ENCODE assay signal across 30 mouse cellular contexts in genomic region chr5:130491471-130491870, GRCm38 (mm10).
DNase-seq lines count a peak whose midpoint lies in the region; ATAC-seq and TF ChIP-seq lines count a peak whose summit lies in the region.
"Had no signal": no experiment of that assay in that cellular context is flagged by ENCODE, and none has a peak within 500 bp of the region (broad histone marks: within the 10 kb centered on the region; RNA-seq: fewer than 3 reads in every experiment).

No protein-coding gene starts in this region.

- H3K9ac ChIP-seq in forebrain, postnatal 0 days = no peak overlapping the region
- H3K9ac ChIP-seq in forebrain, embryonic 13.5 days = no peak overlapping the region
- H3K9ac ChIP-seq: embryonic facial prominence, embryonic 13.5 days; forebrain, embryonic 15.5 days; heart, embryonic 12.5 days; heart, embryonic 15.5 days; hindbrain, embryonic 13.5 days; intestine, embryonic 15.5 days had no signal

- DNase-seq in cerebellum, postnatal 10 days = peak; percentile 54
- no peak for DNase-seq in cerebellum, adult 11 months
- peak; percentile 55 for DNase-seq in forebrain, postnatal 0 days
- peak; percentile 56 for DNase-seq in brain, adult 2 months (ENCODE audit: low read depth, low spot score)
- no peak for DNase-seq in urinary bladder, postnatal 36 days (ENCODE audit: low spot score in 2 of 2)
- DNase-seq: adrenal gland, postnatal 10 days; adrenal gland, postnatal 36 days; B cell, adult 2 months; cerebellum, adult 8-10 months; cerebellum, postnatal 36 days; embryo, embryonic 11 days; gastrocnemius, postnatal 10 days; gastrocnemius, postnatal 36 days; heart, postnatal 10 days; heart, postnatal 36 days; kidney, adult 11 months; kidney, adult 8-10 months had no signal

- H3K27me3 ChIP-seq in forebrain, postnatal 0 days (ENCODE audit: insufficient read depth, low read length) = no peaks in the 10 kb centered on the region
- no peaks in the 10 kb centered on the region for H3K27me3 ChIP-seq in forebrain, embryonic 13.5 days
- H3K27me3 ChIP-seq: embryonic facial prominence, embryonic 13.5 days; forebrain, embryonic 15.5 days; heart, embryonic 12.5 days; heart, embryonic 15.5 days; hindbrain, embryonic 13.5 days; intestine, embryonic 15.5 days; Patski had no signal

- no peak overlapping the region for H3K4me3 ChIP-seq in forebrain, postnatal 0 days (ENCODE audit: low read depth, low read length)
- H3K4me3 ChIP-seq in forebrain, embryonic 13.5 days = no peak overlapping the region
- H3K4me3 ChIP-seq: embryonic facial prominence, embryonic 10.5 days; embryonic facial prominence, embryonic 13.5 days; erythroblast, embryonic 14.5 days; forebrain, embryonic 15.5 days; heart, embryonic 12.5 days; heart, embryonic 15.5 days; hindbrain, embryonic 10.5 days; hindbrain, embryonic 13.5 days; intestine, embryonic 15.5 days had no signal

- H3K4me2 ChIP-seq in forebrain, postnatal 0 days (ENCODE audit: low read depth) = no peak overlapping the region
- no peak overlapping the region for H3K4me2 ChIP-seq in forebrain, embryonic 13.5 days
- H3K4me2 ChIP-seq: embryonic facial prominence, embryonic 13.5 days; forebrain, embryonic 15.5 days; heart, embryonic 12.5 days; heart, embryonic 15.5 days; hindbrain, embryonic 13.5 days; intestine, embryonic 15.5 days had no signal

- H3K9me3 ChIP-seq in forebrain, postnatal 0 days (ENCODE audit: low read length) = no peaks in the 10 kb centered on the region
- no peaks in the 10 kb centered on the region for H3K9me3 ChIP-seq in forebrain, embryonic 13.5 days (replicated peaks)
- H3K9me3 ChIP-seq: embryonic facial prominence, embryonic 10.5 days; embryonic facial prominence, embryonic 13.5 days; forebrain, embryonic 15.5 days; heart, embryonic 12.5 days; heart, embryonic 15.5 days; hindbrain, embryonic 10.5 days; hindbrain, embryonic 13.5 days; intestine, embryonic 15.5 days had no signal

- H3K36me3 ChIP-seq in forebrain, postnatal 0 days (ENCODE audit: insufficient read depth) = no peaks in the 10 kb centered on the region
- H3K36me3 ChIP-seq in forebrain, embryonic 13.5 days (ENCODE audit: poor library complexity, severe bottlenecking) = no peaks in the 10 kb centered on the region
- H3K36me3 ChIP-seq: embryonic facial prominence, embryonic 10.5 days; embryonic facial prominence, embryonic 13.5 days; forebrain, embryonic 15.5 days; G1E; heart, embryonic 12.5 days; heart, embryonic 15.5 days; hindbrain, embryonic 10.5 days; hindbrain, embryonic 13.5 days; intestine, embryonic 15.5 days had no signal

- no peak overlapping the region for H3K27ac ChIP-seq in forebrain, postnatal 0 days (ENCODE audit: low read depth, low read length)
- no peak overlapping the region for H3K27ac ChIP-seq in forebrain, embryonic 13.5 days
- H3K27ac ChIP-seq: embryonic facial prominence, embryonic 10.5 days; embryonic facial prominence, embryonic 13.5 days; forebrain, embryonic 15.5 days; heart, embryonic 15.5 days; hindbrain, embryonic 10.5 days; hindbrain, embryonic 13.5 days; intestine, embryonic 15.5 days had no signal

- ATAC-seq in forebrain, postnatal 0 days = no peak
- ATAC-seq in forebrain, embryonic 13.5 days = no peak
- ATAC-seq: forebrain, embryonic 15.5 days; hindbrain, embryonic 16.5 days; intestine, embryonic 15.5 days; Patski had no signal

- TF ChIP-seq CTCF in forebrain, postnatal 0 days (IDR thresholded peaks at IDR 0.05; ENCODE audit: low read depth) = no peak

- no peaks in the 10 kb centered on the region for H3K4me1 ChIP-seq in forebrain, postnatal 0 days (ENCODE audit: insufficient read depth)
- H3K4me1 ChIP-seq in forebrain, embryonic 13.5 days = no peaks in the 10 kb centered on the region
- H3K4me1 ChIP-seq: embryonic facial prominence, embryonic 10.5 days; embryonic facial prominence, embryonic 13.5 days; forebrain, embryonic 15.5 days; heart, embryonic 12.5 days; heart, embryonic 15.5 days; hindbrain, embryonic 10.5 days; hindbrain, embryonic 13.5 days; intestine, embryonic 15.5 days had no signal

- 55% methylated on average over 5 of the region's 5 CpGs for WGBS in forebrain, postnatal 0 days
- 73% methylated on average over 5 of the region's 5 CpGs for WGBS in forebrain, embryonic 13.5 days

Comparison
In these comparisons a context has a peak if more than half of its experiments do, and no peak if none do; other contexts are left out.
1. DNase-seq: peak in cerebellum, postnatal 10 days (2 of 2), forebrain, postnatal 0 days (single experiment) and brain, adult 2 months (single experiment); none in cerebellum, adult 11 months (single experiment) and urinary bladder, postnatal 36 days (0 of 2).